Mouse (Mus musculus) heart, postnatal 14 days (tissue): Measurements from ENCODE around the gene Zyg11a. TPM values are rescaled to one million over a fixed set of nuclear protein-coding genes. Genes with fewer than 3 reads are reported as not detected.
"Not testable (repeated sequence)": the region's sequence is repeated elsewhere in the genome, so short reads cannot be mapped to it uniquely, and the experiment has no call there.

Experiments used
- DNase-seq, 2 experiments: peaks; one replicate each; pipeline ENCODE4 v3.0.0; 2021 to 2022
- intact Hi-C: fragments of 180-260 bp; cut with DNase I; formaldehyde crosslinking; loops from one replicate; pipeline ENCODE4 v1.15.1; 2025
- long read RNA-seq, 2 experiments: library from polyadenylated mRNA; stranded (forward); transcript quantifications; one replicate each; pipeline ENCODE4 v2.0.0; 2021
- total RNA-seq, 2 experiments: library from RNA; stranded (reverse); gene quantifications; 2 replicates each; pipeline ENCODE4 v1.2.3; 2021

The Zyg11a gene
- under 1 TPM; 0.12 TPM for total RNA-seq
- long read RNA-seq, experiment 1, result 0 reads
- long read RNA-seq, experiment 2, result 0 reads

GRCm38 (mm10) chr4:108217332-108218179 is at the start of gene Zyg11a:
Gene Zyg11a, minus strand, starts transcription at chr4:108218048.
- DNase-seq, result peak; percentile 11 to 16
- intact Hi-C loops, result no loop called here

- intact Hi-C loops, result no loop called here
- no peak for DNase-seq
Measured at GRCm38 (mm10) chr4:108265774-108266173, 47.9 kb upstream of the Zyg11a start.

- intact Hi-C loops, result loop anchor here (5.0 to 10.0 kb wide), 2 partner anchors 69 to 241 kb away; no protein-coding TSS in a partner anchor
- no peak for DNase-seq
Measured at GRCm38 (mm10) chr4:108253317-108253716, 35.5 kb upstream of the Zyg11a start.

DNA sequence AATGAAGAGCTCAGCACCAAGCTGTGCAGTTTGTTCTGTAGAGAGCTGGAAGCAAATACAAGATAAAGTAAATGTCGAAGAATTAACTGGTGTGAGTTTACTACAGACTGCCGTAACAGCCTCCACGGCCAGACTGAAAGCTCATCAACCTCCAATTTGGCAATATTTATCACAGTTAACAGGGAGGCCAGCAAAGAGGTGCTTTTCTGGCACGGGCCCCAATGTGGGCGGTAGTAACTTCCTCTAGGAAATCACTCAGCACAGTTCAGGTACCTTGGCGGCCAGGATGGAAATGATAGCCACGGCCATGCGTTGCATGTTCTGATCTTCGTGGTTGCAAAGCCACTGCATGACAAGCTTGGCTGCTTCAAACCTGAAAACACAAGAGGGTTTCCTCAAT is 32.7 kb upstream of the Zyg11a start:
- intact Hi-C loops, result loop anchor here (5.0 to 10.0 kb wide), 2 partner anchors 72 to 244 kb away; no protein-coding TSS in a partner anchor
- no peak for DNase-seq

DNA sequence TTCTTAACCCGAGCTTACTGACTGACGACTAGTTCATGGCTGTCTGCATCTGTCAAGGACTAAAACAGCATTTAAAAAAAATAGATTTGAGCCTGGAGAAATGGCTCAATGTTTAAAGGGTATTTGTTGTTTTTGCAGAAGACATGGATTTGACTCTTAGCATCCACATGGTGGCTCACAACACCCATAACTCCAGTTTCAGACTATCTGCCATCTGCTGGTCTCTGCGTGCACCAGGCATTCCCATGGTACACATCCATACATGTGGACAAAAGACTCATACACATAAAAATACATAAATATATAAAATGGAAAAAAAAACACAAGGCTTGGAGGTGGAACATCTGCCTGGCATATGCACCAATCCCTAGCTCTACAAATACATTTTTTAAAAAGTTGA is 31.5 kb upstream of the Zyg11a start:
- no peak for DNase-seq
- intact Hi-C loops, result no loop called here

DNA sequence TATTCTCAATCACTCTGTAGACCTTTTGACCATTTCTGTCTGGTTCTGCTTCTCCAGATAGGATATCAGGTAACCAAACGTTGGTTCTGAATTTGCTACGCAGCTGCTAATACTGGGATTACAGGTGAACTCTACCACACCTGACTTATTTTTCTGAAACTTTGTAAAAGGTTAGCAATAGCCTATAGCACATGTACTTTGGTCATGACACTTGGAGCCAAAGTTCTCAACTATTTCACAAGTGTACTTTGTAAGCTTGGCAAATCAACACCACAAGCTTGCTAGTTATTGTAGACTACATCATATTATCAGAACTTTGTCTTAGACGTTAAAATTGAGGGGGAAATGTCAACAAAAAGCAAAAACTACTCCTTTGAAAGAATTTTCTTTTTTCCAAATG is 15.8 kb upstream of the Zyg11a start:
- intact Hi-C loops, result no loop called here
- DNase-seq, result no peak

GRCm38 (mm10) chr4:108225341-108225872 is 7.6 kb upstream of the Zyg11a start:
- no peak for DNase-seq
- intact Hi-C loops, result no loop called here

DNA sequence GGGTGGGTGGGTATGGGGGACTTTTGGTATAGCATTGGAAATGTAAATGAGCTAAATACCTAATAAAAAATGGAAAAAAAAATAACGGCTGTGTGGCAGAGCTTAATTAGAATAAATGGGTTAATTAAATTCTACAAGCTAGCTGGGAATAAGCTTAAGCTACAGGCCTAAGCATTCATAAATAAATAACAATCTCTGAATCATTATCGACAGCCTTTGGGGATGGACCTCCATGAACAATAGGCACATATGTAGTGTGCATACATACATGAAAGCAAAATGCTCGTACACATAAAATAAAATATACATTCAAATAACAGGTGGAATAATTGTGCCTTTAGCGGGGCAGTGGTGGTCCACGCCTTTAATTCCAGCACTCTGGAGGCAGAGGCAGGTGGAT is 4.7 kb upstream of the Zyg11a start:
- intact Hi-C loops, result no loop called here
- no peak for DNase-seq

GRCm38 (mm10) chr4:108219019-108219418 is 1.2 kb upstream of the Zyg11a start:
- DNase-seq, result no peak
- intact Hi-C loops, result no loop called here

GRCm38 (mm10) chr4:108213023-108213422 is 4.8 kb downstream of the Zyg11a start:
- DNase-seq, result no peak
- intact Hi-C loops, result no loop called here

DNA sequence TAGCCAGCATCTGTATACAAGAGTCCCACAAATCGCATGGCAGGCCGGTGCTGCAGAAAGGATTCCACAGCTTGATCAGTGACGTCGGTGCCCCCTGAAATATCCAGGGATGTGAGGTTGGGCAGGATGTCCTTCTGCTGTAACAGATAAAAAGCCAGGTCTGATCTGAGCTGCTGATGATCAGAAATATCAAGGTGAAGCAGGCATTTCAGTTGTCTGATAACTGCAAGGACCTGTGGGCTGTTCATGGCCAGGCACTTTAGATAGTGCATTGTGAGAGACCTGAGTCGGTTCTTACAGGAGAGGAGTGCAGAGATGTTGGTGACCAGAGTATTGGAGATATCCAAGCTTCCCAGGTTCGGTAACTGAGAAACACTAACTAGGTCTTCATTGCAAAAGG is 13.2 kb downstream of the Zyg11a start:
- DNase-seq, result no peak
- intact Hi-C loops, result no loop called here

DNA sequence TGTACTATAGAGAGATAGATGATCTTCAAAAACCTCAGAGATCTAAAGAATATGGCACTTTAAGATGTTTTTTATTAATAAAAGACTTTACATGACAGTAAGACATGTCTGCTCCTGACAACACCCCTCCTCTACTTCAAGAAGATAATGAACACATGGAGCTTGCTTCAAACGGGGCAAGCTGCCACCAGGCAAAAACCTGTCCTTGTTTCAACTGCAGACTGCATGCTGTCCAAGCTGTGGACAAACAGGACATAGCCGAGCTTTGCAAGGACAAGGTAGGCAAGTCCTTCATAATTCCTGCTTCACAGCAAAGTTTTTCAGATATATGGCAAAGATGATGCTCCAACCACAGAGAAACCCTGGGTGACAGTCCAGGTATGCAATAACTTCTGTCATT is 18.6 kb downstream of the Zyg11a start:
- DNase-seq, result peak; percentile 4 to 15
- intact Hi-C loops, result no loop called here

GRCm38 (mm10) chr4:108196277-108196855 is 21.5 kb downstream of the Zyg11a start:
- intact Hi-C loops, result no loop called here
- DNase-seq, result peak; percentile 22 to 51

GRCm38 (mm10) chr4:108192821-108193323 is 25.0 kb downstream of the Zyg11a start:
- DNase-seq, result no peak
- intact Hi-C loops, result no loop called here

DNA sequence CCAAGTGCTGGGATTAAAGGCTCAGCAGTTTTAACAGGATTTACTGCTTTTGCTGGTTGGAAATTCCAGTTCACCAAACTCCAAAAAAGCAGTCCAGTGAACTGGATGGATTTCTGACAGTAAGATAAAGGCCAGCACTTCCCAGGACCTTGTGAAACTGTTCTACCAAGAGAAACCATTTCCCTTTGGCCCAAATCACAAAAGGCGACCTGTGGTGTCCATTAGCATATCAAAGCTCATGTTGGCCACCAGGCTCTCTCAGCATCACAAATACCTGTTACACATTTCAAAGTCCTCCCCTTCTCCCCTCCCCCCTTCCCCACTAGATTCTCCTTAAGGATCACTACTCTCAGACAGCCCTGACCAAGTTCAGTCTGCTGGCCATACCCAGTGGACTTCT is 35.6 kb downstream of the Zyg11a start:
- no peak for DNase-seq
- intact Hi-C loops, result no loop called here

DNA sequence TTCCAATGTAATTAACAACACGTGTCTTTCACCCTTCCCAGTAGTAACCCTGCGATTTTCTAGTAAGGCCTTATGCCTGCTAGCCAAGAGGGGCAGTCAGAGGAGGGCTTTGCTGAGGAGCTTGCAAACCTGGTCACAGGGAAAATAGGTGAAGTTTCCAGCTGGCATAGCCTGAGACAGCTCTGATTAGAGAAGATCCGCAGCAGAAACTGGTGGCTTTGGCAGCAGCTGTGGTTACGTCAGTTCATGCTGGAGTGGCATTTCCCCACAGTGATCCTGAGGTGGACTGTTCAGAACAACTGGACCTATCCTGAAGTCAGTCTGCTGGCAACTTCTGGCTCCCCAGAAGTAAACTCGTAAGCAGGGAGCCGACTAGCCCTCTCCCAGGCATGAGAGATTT is 49.8 kb downstream of the Zyg11a start:
- no peak for DNase-seq
- intact Hi-C loops, result no loop called here

GRCm38 (mm10) chr4:108166874-108167273 is 51.0 kb downstream of the Zyg11a start:
- no peak for DNase-seq
- intact Hi-C loops, result no loop called here

- intact Hi-C loops, result no loop called here
- peak; percentile 49 to 56 for DNase-seq
Measured at GRCm38 (mm10) chr4:108165152-108165895, 52.5 kb downstream of the Zyg11a start, which contains the start of gene Echdc2. Gene Echdc2, plus strand, starts transcription at chr4:108165437.

- DNase-seq, result no peak
- intact Hi-C loops, result no loop called here
Measured at GRCm38 (mm10) chr4:108163291-108163690, 54.6 kb downstream of the Zyg11a start.

GRCm38 (mm10) chr4:108161936-108162335 is 55.9 kb downstream of the Zyg11a start:
- intact Hi-C loops, result no loop called here
- DNase-seq, result no peak

DNA sequence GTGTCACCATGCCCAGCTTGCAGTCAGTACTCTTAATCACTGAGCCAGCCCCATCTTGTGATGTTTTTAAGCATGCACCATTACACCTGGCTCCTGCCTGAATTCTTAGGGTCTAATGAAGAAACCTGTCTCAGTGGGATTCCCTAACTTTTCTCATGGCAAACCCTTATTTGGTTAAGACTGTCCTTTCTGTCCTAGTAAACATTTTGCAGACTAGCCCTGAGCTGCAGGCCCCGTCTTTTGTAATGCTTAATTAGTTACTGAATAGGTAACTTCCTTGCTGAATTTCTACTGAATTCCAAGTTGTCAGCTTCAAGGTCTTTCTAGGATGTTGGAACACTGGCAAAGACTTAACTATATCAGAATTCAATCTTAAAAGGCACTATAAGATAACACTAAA is 62.7 kb downstream of the Zyg11a start:
- intact Hi-C loops, DNase-seq: not testable (repeated sequence)
